Mouse (Mus musculus): ENCODE results near the gene Grik5.

DNA sequence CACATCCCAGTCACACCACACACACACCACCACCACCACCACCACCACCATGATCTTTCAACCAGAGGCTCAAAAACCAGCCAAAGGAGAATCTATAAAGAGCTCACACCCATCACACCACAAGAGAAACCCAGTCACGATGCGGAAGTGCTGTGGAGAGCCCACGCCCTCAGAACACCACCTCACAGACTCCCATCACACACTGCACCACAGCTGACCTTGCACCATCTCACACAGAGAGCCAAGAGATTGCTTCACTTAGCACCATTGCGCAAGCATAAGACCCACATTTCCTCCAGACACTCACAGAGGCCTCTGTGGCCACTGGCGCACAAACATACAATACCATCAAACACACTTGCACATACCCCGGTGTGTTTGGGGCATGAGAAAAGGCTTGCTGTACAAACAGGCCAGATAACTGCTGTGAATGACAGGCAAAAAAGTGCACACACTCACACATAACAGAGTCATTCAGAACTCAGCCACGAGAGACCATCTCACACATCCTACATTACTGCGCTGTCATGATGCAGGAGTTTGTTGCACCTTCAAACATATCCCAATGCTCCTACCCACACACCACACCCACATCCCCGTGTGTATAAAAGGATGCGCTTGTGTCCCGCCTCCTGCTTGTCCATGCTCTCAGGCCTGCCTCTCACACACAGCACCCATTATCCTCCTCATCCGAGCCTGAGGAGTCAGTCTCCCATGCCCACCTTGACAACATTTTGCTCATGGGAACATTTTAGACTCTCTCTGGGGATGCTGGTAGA, 65.4 kb downstream of the Grik5 start:
- TF ChIP-seq POLR2A (IDR thresholded peaks at IDR 0.05; ENCODE audit: low read depth, low read length) = no peak
- no peak for TF ChIP-seq CTCF (IDR thresholded peaks at IDR 0.05; ENCODE audit: extremely low read depth, insufficient read length, insufficient replicate concordance, low read depth, low read length)

Measured in small intestine, adult 2 months (tissue).